Mouse (Mus musculus) lung, postnatal 0 days (tissue): Measurements from ENCODE around the gene Zfp775. TPM values are rescaled to one million over a fixed set of nuclear protein-coding genes. Genes with fewer than 3 reads are reported as not detected.

Source experiments
- ATAC-seq: fragments of 200-750 bp; cut with Nextera tagmentation; 2 replicates; pipeline ENCODE4 v1.8.0; 2017; ENCODE audit warnings: moderate library complexity
- DNase-seq: peaks from one replicate; pipeline ENCODE4 v3.0.0-alpha.2; 2016; ENCODE audit warnings: low spot score
- H3K27ac ChIP-seq: fragments of 300-500 bp; sonication (generic); 2 replicates; pipeline ENCODE4 v1.5.1; 2014; ENCODE audit warnings: antibody characterized with exemption, mild to moderate bottlenecking, low read length, mixed read lengths
- H3K27me3 ChIP-seq: fragments of 300-500 bp; sonication (generic); replicated peaks from 2 replicates; pipeline ENCODE4 v1.6.1; 2014; ENCODE audit warnings: low read length, mixed read lengths; ENCODE audit not compliant: insufficient read depth
- H3K36me3 ChIP-seq: fragments of 300-500 bp; sonication (generic); 2 replicates; pipeline ENCODE4 v1.6.1; 2014; ENCODE audit warnings: low read length, mixed read lengths; ENCODE audit not compliant: insufficient read depth
- H3K4me1 ChIP-seq: fragments of 300-500 bp; sonication (generic); 2 replicates; pipeline ENCODE4 v1.6.1; 2014; ENCODE audit warnings: antibody characterized with exemption, low read depth, low read length, mixed read lengths; ENCODE audit not compliant: insufficient read depth
- H3K4me2 ChIP-seq: fragments of 300-500 bp; sonication (generic); replicated peaks from 2 replicates; pipeline ENCODE4 v1.6.1; 2014; ENCODE audit warnings: low read depth, mild to moderate bottlenecking, low read length, moderate library complexity, mixed read lengths
- H3K4me3 ChIP-seq: fragments of 300-500 bp; sonication (generic); 2 replicates; pipeline ENCODE4 v1.5.1; 2014; ENCODE audit warnings: low read depth, low read length
- H3K9ac ChIP-seq: fragments of 300-500 bp; sonication (generic); replicated peaks from 2 replicates; pipeline ENCODE4 v1.6.1; 2014; ENCODE audit warnings: low read depth, mild to moderate bottlenecking
- H3K9me3 ChIP-seq: fragments of 300-500 bp; sonication (generic); 2 replicates; pipeline ENCODE4 v1.6.1; 2016; ENCODE audit warnings: low read length, mixed read lengths
- CTCF ChIP-seq: IDR thresholded peaks from 2 replicates; pipeline ENCODE4 v1.5.1; 2016; ENCODE audit warnings: antibody characterized with exemption, mild to moderate bottlenecking
- EP300 ChIP-seq: IDR thresholded peaks from 2 replicates; pipeline ENCODE4 v1.6.1; 2016; ENCODE audit warnings: antibody characterized with exemption, mild to moderate bottlenecking, control low read depth
- WGBS: fragments of 180-500 bp; shearing (Covaris S2); extraction: QIAGEN DNeasy Blood & Tissue Kit; methylation state at CpG from one replicate; pipeline ENCODE4 v1.1.7; 2014; 5-methylcytosine and 5-hydroxymethylcytosine counted together
- polyA plus RNA-seq: library from polyadenylated mRNA; unstranded; fragments of >200 nt; fragmentation: Nextera tagmentation; extraction: Ambion mirVana; gene quantifications from 2 replicates; pipeline ENCODE4 v1.2.1, GENCODE M21; 2015

Gene Zfp775
- polyA plus RNA-seq, 1 experiment from 2014 or later: 5.3 TPM

DNA sequence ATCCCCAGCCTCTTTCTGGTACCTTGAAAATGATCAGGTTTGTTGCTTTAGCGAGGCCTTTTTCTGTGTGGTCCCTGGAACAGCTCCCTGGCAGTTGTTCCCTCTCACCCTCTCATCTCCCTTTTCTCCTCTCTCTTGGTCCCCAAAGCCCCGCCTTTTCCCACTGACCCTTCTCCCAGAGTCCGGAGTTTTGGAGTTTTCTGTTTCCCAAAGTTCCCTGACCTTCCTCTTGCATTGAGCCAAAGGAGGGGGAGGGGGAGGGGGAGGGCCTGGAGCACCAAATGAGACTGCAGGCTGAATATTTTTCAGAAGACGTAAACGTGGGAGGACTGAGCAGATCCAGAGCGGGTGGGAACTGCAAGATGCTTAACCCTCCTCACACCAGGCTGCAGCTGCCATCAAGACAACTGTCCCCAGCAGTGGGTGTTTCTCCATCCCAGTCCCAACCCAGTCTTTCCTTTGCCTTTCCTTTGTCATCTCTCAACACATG, 29.2 kb upstream of the Zfp775 start, which contains the start of gene Rarres2:
Rarres2 (minus strand) TSS at position 218 of the 490 bp plus-strand sequence.
- Histone ChIP-seq H3K4me2 (peak within 1 kb of the TSS; percentile 40), H3K27ac (peak within 1 kb of the TSS; percentile 63), H3K4me1 (peaks cover 9% of the 10 kb centered on the region; the same call in 1 of the 2 replicates), H3K9ac (peak within 1 kb of the TSS; percentile 19; the same call in 1 of the 2 replicates), H3K4me3 (peak within 1 kb of the TSS; percentile 15), H3K27me3 (no peaks in the 10 kb centered on the region), H3K9me3 (no peaks in the 10 kb centered on the region), H3K36me3 (no peaks in the 10 kb centered on the region)
- 21% methylated on average over 6 of the region's 6 CpGs for WGBS
- peak; percentile 75 for DNase-seq
- peak; percentile 83 for ATAC-seq
- no peak for TF ChIP-seq CTCF
- TF ChIP-seq EP300: no peak

DNA sequence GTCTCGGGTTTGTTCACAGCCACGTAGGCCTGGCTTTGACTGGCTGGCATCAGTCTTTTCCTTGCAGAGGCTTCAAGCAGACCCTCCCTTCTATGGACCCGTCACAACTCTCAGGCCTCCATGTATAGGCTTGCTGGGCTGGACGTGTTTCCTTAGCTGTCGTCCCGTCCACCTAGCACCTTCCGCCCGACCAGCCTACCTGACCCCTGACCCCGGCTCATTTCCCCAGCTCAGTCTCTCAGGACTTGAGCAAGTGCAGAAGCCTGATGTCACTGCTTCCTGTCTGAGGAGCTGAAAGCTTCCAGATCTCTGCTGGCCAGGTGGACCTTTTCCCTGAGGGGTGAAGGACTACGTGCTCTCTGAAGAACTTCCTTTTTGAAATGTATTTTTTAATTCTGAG, 28.6 kb upstream of the Zfp775 start:
- H3K9ac ChIP-seq: no peak overlapping the region
- H3K27ac ChIP-seq: peak overlapping the region; percentile 55
- no peak overlapping the region for H3K4me3 ChIP-seq
- no peaks in the 10 kb centered on the region for H3K36me3 ChIP-seq
- ATAC-seq: peak; percentile 34
- TF ChIP-seq CTCF (no peak), EP300 (no peak)
- DNase-seq: peak; percentile 46
- peaks cover 8% of the 10 kb centered on the region; the same call in 1 of the 2 replicates for H3K4me1 ChIP-seq
- H3K9me3 ChIP-seq: no peaks in the 10 kb centered on the region
- WGBS: 31% methylated on average over 10 of the region's 10 CpGs
- H3K4me2 ChIP-seq: no peak overlapping the region
- H3K27me3 ChIP-seq: no peaks in the 10 kb centered on the region

DNA sequence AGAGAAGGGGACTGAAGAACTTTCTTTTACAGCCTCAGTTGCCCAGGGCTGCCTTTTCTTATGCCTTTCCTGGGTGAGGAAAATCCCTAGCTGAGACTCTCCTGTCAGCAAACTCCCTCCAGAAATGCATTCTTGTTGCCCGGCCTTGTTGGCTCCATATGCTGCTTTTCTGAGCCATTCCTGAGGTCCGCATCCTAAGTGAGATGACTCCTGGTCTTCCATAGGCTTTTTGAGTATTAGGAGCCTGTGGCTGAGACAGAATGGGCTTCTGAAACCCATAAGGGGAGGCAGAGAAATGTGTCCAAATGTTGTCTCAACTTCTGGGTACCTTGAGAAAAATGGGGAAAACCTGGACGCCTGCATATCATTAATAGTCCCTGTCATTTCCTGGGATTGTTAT, 27.9 kb upstream of the Zfp775 start:
- Histone ChIP-seq H3K27ac (no peak overlapping the region), H3K27me3 (no peaks in the 10 kb centered on the region), H3K9ac (no peak overlapping the region), H3K36me3 (no peaks in the 10 kb centered on the region), H3K4me3 (no peak overlapping the region), H3K9me3 (no peaks in the 10 kb centered on the region), H3K4me2 (no peak overlapping the region), H3K4me1 (0 out of 2 replicates have a peak, but pooled peaks cover 6% of the 10 kb centered on the region)
- ATAC-seq: no peak
- 66% methylated on average over 3 of the region's 3 CpGs for WGBS
- TF ChIP-seq EP300 (no peak), CTCF (no peak)
- DNase-seq: no peak

DNA sequence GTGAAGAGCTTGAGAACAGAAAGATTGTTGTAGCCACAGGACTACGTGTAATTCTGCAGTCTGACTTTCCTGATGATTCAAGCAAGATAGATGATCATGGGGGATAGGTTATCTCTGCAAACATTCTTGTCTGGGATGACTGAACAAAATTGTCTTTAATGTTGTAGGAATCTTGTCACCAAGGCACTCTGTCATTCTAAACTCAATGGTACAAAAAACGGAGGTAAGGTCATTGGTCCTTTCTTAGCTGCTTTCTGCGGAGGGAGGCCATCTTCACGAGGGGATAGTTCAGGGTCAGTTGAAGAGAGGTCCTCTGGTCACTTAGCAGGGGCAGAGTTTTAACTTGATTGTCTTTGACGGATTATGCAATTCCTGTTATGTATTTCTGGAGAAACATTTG, 23.1 kb upstream of the Zfp775 start:
- no peak for DNase-seq
- peak overlapping the region; percentile 60 for H3K27ac ChIP-seq
- no peaks in the 10 kb centered on the region for H3K36me3 ChIP-seq
- no peaks in the 10 kb centered on the region for H3K4me1 ChIP-seq
- WGBS: 22% methylated on average over 5 of the region's 5 CpGs
- H3K27me3 ChIP-seq: no peaks in the 10 kb centered on the region
- no peak for ATAC-seq
- TF ChIP-seq CTCF (no peak), EP300 (no peak)
- H3K4me2 ChIP-seq: no peak overlapping the region
- H3K9me3 ChIP-seq: no peaks in the 10 kb centered on the region
- H3K9ac ChIP-seq: no peak overlapping the region
- H3K4me3 ChIP-seq: no peak overlapping the region

DNA sequence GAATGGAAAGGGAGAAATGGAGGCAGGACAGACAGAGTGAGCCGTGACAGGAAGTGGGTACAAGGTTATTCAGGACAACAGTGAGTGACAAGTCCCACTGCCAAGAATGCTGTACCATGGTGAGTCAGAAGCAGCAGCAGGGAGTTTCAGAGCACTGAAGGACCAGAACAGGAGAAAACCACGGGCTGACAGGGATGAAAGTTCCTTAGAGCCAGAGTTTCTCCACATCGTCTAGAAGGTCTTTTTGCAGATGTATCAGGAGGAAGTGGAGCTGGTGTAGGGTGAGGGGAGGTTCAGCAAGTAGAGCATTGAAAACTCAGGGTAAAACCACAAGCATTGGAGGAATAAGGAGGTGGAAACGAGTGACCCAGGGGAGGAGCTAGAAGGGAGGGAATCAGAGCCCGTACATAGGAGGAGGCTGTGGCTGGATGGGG, 22.6 kb upstream of the Zfp775 start:
- ATAC-seq (peak; percentile 86), DNase-seq (peak; percentile 76)
- TF ChIP-seq CTCF: no peak
- 0 out of 2 replicates have a peak, but pooled peaks have one; percentile 16 for TF ChIP-seq EP300
- Histone ChIP-seq H3K9me3 (no peaks in the 10 kb centered on the region), H3K36me3 (no peaks in the 10 kb centered on the region), H3K9ac (no peak overlapping the region), H3K4me3 (no peak overlapping the region), H3K27ac (peak overlapping the region; percentile 60; the same call in 1 of the 2 replicates), H3K4me1 (no peaks in the 10 kb centered on the region), H3K27me3 (no peaks in the 10 kb centered on the region), H3K4me2 (no peak overlapping the region)
- 12% methylated on average over 5 of the region's 5 CpGs for WGBS

DNA sequence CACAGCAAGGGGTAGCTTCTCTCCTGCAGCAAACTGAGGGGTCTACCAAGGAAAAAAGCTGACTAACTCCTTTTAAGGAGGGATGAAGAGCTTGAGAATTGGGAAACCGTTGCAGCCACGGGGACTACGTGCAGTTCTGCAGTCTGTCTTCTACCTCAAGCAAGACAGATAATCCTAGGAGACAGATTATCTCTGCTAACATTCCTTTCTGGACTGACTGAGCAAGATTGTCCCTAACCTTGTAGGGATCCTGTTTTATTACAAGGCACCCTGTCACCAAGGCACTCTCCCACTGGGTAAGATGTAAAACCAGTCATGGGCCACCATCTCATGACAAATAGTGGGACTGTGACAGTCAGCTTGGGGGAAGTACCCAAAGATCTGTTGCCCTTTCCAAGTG, 20.6 kb upstream of the Zfp775 start:
- Histone ChIP-seq H3K27me3 (no peaks in the 10 kb centered on the region), H3K4me2 (no peak overlapping the region), H3K36me3 (no peaks in the 10 kb centered on the region), H3K9me3 (no peaks in the 10 kb centered on the region), H3K9ac (no peak overlapping the region), H3K4me1 (no peaks in the 10 kb centered on the region), H3K4me3 (no peak overlapping the region), H3K27ac (no peak overlapping the region)
- DNase-seq (no peak), ATAC-seq (no peak)
- 34% methylated on average over 3 of the region's 3 CpGs for WGBS
- TF ChIP-seq CTCF (no peak), EP300 (no peak)

DNA sequence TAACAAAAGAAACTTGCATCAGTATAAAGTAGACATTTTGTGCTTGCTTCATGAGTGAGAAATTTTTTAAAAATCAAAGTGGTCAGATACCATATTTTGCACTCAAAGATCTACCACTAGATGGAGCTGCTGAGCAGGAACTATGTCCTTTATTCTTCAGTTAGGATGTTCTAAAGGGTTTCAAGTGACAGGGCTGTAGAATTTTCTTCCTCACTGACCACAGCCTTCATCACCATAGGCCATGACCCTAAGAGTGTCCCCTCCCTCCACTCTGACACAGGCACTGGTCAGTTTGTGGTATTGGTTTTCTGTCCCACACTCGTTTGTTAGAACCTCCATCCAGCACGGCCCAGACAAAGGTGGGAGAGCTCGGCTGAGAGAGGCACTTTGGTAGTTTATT, 19.8 kb upstream of the Zfp775 start:
- Histone ChIP-seq H3K9me3 (no peaks in the 10 kb centered on the region), H3K9ac (no peak overlapping the region), H3K4me2 (no peak overlapping the region), H3K27ac (no peak overlapping the region), H3K36me3 (no peaks in the 10 kb centered on the region), H3K4me1 (no peaks in the 10 kb centered on the region), H3K4me3 (no peak overlapping the region), H3K27me3 (no peaks in the 10 kb centered on the region)
- 71% methylated on average over 3 of the region's 3 CpGs for WGBS
- TF ChIP-seq EP300 (no peak), CTCF (peak; percentile 84)
- DNase-seq: peak; percentile 65
- 0 out of 2 replicates have a peak, but pooled peaks have one; percentile 11 for ATAC-seq
